Mouse (Mus musculus): ENCODE data around the gene Vmn2r29. TPM values are rescaled to one million over a fixed set of nuclear protein-coding genes. Genes with fewer than 3 reads are reported as not detected.

Vmn2r29 gene
- polyA plus RNA-seq, 1 experiment from 2014 or later, result 0.76 TPM

- peaks cover 16% of the 10 kb centered on the region for H3K36me3 ChIP-seq (ENCODE audit: control insufficient read depth, insufficient read depth)
- no peaks in the 10 kb centered on the region for H3K9me3 ChIP-seq (ENCODE audit: control insufficient read depth, low read length)
- H3K27me3 ChIP-seq (replicated peaks; ENCODE audit: control insufficient read depth, insufficient read depth, low read length), result no peaks in the 10 kb centered on the region
- WGBS, result 100% methylated on average over 1 of the region's 1 CpGs
- H3K4me3 ChIP-seq (replicated peaks; ENCODE audit: low read length), result no peak overlapping the region
- H3K27ac ChIP-seq (ENCODE audit: low read length), result no peak overlapping the region
- no peak overlapping the region for H3K4me2 ChIP-seq (ENCODE audit: low read length)
- no peak for ATAC-seq
- H3K9ac ChIP-seq (replicated peaks; ENCODE audit: low read depth, low read length), result no peak overlapping the region
- H3K4me1 ChIP-seq (replicated peaks; ENCODE audit: control insufficient read depth, insufficient read depth, low read length), result no peaks in the 10 kb centered on the region
Observed at GRCm38 (mm10) chr7:7185897-7186296, 61.2 kb downstream of the Vmn2r29 start.

Other genes starting within 250 kb of the Vmn2r29 start
- 30.2 and 30.5 TPM in 2 replicates for gene Zfp954, start 125.8 kb downstream of the Vmn2r29 start, polyA plus RNA-seq (2015; fragmentation: Nextera tagmentation; extraction: Ambion mirVana)
- gene Zfp773, start 110.6 kb downstream of the Vmn2r29 start, polyA plus RNA-seq (2015; fragmentation: Nextera tagmentation; extraction: Ambion mirVana), result 18.8 and 19.8 TPM in 2 replicates
- 3.5 and 4.0 TPM in 2 replicates for gene Zfp418, start 76.0 kb downstream of the Vmn2r29 start, polyA plus RNA-seq (2015; fragmentation: Nextera tagmentation; extraction: Ambion mirVana)
- 9.8 and 10.6 TPM in 2 replicates for gene Zfp772, start 37.3 kb downstream of the Vmn2r29 start, polyA plus RNA-seq (2015; fragmentation: Nextera tagmentation; extraction: Ambion mirVana)
- gene Gm45844, start 31.0 kb upstream of the Vmn2r29 start, polyA plus RNA-seq (2015; fragmentation: Nextera tagmentation; extraction: Ambion mirVana), result 8.6 and 10.4 TPM in 2 replicates
- 202 and 213 TPM in 2 replicates for gene Clcn4, start 53.5 kb upstream of the Vmn2r29 start, polyA plus RNA-seq (2015; fragmentation: Nextera tagmentation; extraction: Ambion mirVana)
- gene Vmn2r30, start 90.3 kb upstream of the Vmn2r29 start, polyA plus RNA-seq (2015; fragmentation: Nextera tagmentation; extraction: Ambion mirVana), result not detected in 2 replicates
- gene Gm45783, start 127.2 kb upstream of the Vmn2r29 start, polyA plus RNA-seq (2015; fragmentation: Nextera tagmentation; extraction: Ambion mirVana), result not detected in 2 replicates
- gene Vmn2r31, start 152.4 kb upstream of the Vmn2r29 start, polyA plus RNA-seq (2015; fragmentation: Nextera tagmentation; extraction: Ambion mirVana), result not detected in 2 replicates
- gene Vmn2r32, start 232.7 kb upstream of the Vmn2r29 start, polyA plus RNA-seq (2015; fragmentation: Nextera tagmentation; extraction: Ambion mirVana), result not detected in 2 replicates

Measured in forebrain, embryonic 16.5 days (tissue).